Mouse (Mus musculus) bone marrow macrophage, adult 2 months (primary cell): ENCODE results near the gene Fam120b.

Experiments used
- CTCF ChIP-seq: IDR thresholded peaks from 2 replicates; pipeline ENCODE4 v1.5.1; 2012; ENCODE audit warnings: low read depth, mild to moderate bottlenecking, low read length, moderate library complexity
- POLR2A ChIP-seq: IDR thresholded peaks from 2 replicates; pipeline ENCODE4 v1.6.1; 2012; ENCODE audit warnings: mild to moderate bottlenecking, low read depth, low read length, borderline replicate concordance

DNA sequence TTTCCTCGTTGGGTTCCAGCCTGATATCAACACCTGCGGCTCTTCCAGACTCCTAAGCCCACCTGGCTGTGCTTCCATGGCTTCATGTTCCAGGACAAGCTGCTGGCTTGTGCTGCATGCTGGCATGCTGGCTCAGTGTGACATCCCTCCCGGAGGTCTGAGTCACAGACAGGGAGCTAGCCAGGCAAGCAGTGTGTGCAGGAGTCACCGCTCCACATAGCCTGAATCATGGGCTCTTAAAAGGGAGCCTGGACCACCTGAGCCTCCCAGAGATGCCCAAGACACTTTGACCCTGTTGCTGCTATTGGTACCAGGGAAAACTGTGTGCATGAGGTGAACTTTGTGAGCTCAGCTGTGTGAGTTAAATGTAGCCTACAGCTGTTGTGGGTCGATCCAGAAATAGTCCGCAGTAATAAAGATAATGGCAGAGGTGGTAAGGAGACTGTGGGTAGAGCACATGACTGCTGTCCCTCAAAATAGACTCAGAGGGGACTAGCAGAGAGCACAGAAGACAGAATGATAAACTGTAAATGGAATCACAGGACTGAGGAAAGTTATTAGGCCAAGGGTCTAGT is 66.0 kb downstream of the Fam120b start:
- TF ChIP-seq CTCF (no peak), POLR2A (no peak)
